Mouse (Mus musculus) gastrocnemius, adult 8-10 months (tissue): ENCODE data around the gene Sema6d. TPM values are rescaled to one million over a fixed set of nuclear protein-coding genes. Genes with fewer than 3 reads are reported as not detected.
"Not testable (repeated sequence)": the region's sequence is repeated elsewhere in the genome, so short reads cannot be mapped to it uniquely, and the experiment has no call there.

Source experiments
- DNase-seq, 2 experiments: peaks; one replicate each; pipeline ENCODE4 v3.0.0; 2022; ENCODE audit warnings: low spot score in 2 of 2
- total RNA-seq, 4 experiments: library from RNA; stranded (reverse); gene quantifications; 2 replicates each; pipeline ENCODE4 v1.2.4; 2022

Sema6d gene
- total RNA-seq, 4 experiments from 2014 or later: 7.4 to 10.0 (median 8.4) TPM

DNA sequence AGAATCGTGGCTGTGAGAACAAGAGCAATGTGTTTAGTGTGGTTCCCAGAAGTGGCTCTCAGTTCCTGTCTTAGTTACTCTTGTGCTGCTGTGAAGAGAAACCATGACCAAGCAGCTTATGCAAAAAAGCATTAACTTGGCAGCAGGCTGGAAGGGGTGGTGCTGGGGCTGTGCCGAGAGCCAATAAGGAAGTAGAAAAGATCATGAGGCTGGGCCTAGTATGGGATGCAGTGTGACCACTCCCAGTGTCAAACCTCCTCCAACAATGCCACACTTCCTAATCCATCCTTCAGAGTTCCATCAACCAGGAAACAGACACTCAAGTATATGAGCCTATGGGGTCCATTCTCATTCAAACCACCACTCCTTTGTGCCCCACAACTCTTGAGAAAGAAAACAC, 199.6 kb downstream of the Sema6d start:
- DNase-seq: no peak

DNA sequence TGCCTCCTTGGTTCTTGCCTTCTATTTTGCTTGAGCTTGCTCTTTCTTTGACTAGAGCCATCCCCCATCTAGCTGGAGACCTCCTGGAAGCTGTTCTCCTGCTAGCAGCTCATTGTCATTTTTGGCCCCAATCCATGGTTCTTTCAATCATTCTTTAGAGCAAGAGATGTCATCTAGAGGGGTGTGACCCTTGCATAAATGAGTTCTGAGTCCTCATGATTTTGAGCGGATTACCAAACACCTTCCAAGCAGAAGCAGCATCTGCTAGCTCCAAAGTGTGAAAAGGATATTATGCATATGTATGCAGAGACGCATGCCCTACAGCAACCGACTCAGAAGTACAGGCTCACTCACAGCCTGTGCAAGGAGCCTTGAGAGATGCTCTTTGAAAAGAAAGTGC, 201.4 kb downstream of the Sema6d start:
- no peak for DNase-seq

- no peak for DNase-seq
Observed at GRCm38 (mm10) chr2:124293601-124294000, 203.8 kb downstream of the Sema6d start.

GRCm38 (mm10) chr2:124298351-124298750, 208.6 kb downstream of the Sema6d start:
- DNase-seq: no peak

DNA sequence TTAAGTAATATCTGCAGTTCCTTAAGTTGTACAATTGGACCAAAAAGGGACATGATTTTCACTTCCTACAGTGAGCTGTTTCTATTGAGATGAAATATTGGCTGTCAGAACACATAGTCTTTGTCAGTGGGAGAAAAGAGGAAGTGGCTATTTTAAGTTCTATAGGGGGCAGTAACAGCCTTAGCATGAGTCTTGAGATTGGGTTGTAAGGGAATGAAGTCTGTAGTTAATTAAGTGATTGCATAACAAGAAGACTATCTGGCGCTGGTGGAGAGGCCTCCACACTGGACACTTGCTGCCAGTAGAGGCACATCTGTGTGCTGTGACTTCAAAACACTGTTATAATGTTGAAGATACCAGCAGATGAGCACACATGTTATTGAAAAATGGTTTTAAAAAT, 209.1 kb downstream of the Sema6d start:
- peak in 1 of 2 experiments; percentile 5 for DNase-seq

DNA sequence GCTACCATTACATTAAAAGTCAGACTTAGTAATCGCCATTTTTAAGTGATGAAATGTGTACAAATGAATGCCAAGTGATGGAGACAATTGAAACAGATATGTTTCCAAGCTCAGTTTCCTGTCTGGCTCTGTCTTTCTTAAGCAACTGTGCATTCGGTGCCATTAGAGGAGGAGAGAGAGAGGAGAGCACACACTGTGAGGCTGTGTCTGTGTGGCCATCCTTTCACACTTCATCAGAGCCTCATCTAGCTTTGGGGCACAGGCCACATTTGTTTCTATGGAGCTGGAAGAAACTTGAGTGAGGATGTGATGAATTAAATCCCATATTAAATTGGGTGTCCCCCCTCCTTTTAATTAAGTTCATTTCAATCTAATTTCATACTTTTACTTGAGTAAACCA, 218.8 kb downstream of the Sema6d start:
- no peak for DNase-seq

GRCm38 (mm10) chr2:124309361-124310128, 219.8 kb downstream of the Sema6d start:
- DNase-seq: no peak

- no peak for DNase-seq
Observed at GRCm38 (mm10) chr2:124322528-124323215, 232.9 kb downstream of the Sema6d start.

GRCm38 (mm10) chr2:124324107-124324724, 234.4 kb downstream of the Sema6d start:
- DNase-seq: no peak

DNA sequence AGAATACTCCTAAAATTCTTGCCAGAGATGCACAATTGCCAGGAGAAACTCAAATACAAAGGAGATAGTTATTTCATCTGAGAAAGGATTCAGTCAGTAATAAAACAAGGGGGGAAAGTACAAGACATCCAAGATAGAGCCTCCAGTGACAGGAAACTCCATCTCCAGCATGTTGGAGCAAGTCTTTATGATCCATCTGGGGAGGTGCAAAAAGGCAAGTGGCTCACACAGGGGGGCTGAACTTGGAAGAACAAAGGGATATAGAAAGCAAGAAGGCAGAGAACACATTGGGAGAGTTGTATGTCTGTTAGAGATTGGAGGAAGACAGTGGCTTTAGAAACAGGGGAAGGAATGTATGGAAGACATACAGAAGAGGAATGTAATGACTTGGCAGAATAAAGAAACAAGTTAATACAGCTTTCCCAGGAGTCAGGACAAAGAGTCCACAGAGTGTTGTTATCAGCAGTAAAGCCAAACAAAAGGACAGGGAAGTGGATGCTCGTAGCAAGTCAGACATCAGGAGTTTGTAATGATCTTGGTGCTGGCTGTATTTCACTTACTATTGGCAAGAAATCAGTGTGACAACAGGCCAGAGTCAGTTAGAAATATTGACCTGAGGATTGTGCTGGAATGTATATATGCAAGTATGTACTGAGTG, 239.8 kb downstream of the Sema6d start:
- DNase-seq: no peak

DNA sequence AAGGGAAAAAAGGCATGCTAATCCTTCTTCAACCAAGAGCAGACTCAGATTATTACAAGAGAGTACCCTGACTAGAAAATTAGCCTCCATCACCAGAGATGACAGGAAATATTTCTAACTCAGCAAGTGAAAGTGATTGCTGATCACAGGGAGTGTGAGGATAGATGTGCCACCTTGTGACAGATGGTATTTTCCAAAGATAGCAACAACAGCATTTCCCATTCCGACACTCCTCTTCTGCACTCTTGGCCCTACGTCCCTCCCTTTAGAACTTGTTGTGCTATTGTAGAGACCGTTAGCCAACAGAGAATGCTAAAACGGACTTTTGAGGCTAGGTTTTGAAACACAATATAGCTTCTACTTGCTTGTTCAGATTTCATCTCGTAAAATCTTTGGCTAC, 243.1 kb downstream of the Sema6d start:
- no peak for DNase-seq

DNA sequence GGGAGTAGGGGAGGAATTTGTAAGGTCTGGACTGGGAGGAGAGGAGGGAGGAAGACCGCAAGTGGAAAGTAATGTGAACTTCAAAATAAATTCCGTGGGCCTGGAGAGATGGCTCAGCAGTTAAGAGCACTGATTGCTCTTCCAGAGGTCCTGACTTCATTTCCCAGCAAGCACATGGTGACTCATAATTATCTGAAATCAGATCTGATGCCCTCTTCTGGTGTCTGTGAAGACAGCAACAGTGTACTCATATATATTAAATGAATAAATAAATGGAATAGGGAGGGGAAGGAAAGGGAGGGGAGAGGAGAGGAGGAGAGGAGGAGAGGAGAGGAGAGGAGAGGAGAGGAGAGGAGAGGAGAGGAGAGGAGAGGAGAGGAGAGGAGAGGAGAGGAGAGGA, 244.9 kb downstream of the Sema6d start:
- not testable (repeated sequence) for DNase-seq

- DNase-seq: no peak
Observed at GRCm38 (mm10) chr2:124338296-124338695, 248.5 kb downstream of the Sema6d start.

- DNase-seq: no peak
Observed at GRCm38 (mm10) chr2:124354191-124354590, 264.4 kb downstream of the Sema6d start.

- no peak for DNase-seq
Observed at GRCm38 (mm10) chr2:124354716-124355115, 264.9 kb downstream of the Sema6d start.

- DNase-seq: no peak
Observed at GRCm38 (mm10) chr2:124369291-124369690, 279.5 kb downstream of the Sema6d start.

DNA sequence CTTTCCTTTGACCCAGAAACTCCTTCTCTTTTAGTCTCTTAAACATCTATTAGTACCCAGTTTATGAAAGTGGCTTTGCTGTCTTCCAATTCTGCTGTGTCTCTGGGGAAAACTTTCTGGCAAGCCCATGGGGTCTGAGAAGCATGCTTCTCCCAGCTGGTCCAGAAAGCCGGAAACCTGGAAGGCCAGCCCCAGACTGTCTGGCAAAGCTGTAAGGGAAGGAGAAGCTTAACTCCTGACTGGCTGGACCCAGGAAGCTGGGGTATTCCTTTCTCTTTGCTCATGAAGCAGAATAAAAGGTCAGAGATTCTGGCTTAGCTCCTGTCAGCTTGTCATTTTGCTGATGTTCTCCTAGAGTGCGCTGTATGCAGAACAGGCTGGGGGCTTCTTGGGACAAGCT, 280.2 kb downstream of the Sema6d start:
- DNase-seq: peak; percentile 62 to 64

DNA sequence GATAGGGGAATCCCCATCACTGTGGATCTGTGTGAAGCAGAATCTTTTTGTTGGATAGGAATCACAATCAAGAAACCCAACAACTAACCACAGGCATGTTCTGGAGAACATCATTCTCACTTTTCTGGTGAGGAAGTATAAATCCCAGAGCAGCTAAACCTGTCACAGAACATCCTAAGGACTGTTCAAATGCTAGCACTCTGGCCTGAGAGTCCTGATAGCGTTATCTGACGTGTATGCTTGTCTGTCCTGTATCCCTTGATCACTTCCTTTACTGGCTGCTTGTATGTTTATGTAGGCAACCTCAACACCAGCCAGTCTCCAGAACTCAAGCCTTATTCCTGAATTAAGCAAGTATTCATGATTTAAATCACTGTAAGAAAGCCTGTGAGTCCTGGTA, 281.6 kb downstream of the Sema6d start:
- no peak for DNase-seq

DNA sequence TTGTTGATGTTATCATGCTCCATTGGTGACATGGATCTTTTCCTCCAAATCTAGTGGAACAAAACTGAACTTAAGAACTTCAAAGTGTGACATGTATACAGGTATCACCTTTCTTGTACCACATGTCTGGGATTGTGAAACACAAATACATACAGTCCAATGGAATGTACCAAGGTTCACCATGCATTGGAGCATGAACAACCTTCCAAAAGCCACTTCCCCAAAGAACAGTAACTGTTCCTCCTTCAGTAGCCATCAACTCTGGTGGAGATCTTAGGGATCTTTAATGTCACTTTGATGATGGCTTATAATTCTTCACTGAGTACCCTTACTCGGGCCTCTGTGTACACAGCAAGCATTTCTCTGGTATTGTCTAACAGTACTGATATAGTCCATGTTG, 295.3 kb downstream of the Sema6d start:
- no peak for DNase-seq

DNA sequence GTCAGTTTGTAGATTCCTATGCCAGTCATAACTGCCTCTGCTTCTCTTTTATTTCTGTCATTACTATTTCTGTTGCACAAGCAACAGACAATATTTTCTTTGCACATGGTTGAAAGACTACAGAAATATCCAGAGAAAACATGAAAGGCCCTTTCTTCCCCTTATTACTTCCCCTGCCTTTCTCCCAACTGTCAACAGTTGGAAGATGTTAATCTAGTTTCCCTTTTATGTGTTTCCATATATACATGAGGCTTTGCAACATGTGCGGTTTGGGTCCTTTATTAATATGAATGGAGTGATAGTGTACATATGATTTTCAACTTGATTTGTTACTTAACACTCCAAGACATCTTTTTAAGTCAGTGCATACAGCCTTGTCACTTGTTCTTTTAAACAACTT, 296.0 kb downstream of the Sema6d start:
- DNase-seq: no peak

GRCm38 (mm10) chr2:124388269-124388668, 298.5 kb downstream of the Sema6d start:
- no peak for DNase-seq

DNA sequence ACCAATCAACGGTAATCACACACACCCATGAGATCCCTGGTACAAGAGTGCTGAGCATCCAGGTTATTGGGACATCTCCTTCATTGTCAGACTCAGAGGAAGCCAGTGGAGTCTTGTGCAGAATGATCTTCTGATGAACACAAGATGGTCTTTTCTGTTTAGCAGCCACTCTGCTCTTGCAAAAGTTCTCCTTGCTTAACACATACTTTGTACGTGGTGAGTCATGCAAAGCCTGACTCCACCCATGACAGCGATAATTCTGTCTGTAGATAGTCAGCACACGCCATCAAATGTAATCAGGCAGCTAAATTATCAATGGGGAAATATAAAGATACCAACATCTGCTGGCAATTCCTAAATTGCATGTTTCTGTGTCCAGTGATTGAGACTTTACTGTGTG, 307.0 kb downstream of the Sema6d start:
- DNase-seq: no peak
